Mouse (Mus musculus) kidney, adult 11 months (tissue): ENCODE data around the gene Tbcel.
A peak's percentile ranks its signal among the peaks of the same experiment; 100 is the strongest.

ENCODE experiments used
- DNase-seq: peaks from one replicate; pipeline ENCODE4 v3.0.0; 2022

Gene Tbcel

GRCm38 (mm10) chr9:42439446-42439845 is 68.2 kb downstream of the Tbcel start:
- DNase-seq: no peak

- no peak for DNase-seq
Observed at GRCm38 (mm10) chr9:42432155-42432554, 75.5 kb downstream of the Tbcel start.

GRCm38 (mm10) chr9:42431606-42432005 is 76.0 kb downstream of the Tbcel start:
- no peak for DNase-seq

- peak; percentile 13 for DNase-seq
Observed at GRCm38 (mm10) chr9:42428060-42428924, 79.3 kb downstream of the Tbcel start.

- DNase-seq: no peak
Observed at GRCm38 (mm10) chr9:42426661-42427358, 80.8 kb downstream of the Tbcel start.

- DNase-seq: no peak
Observed at GRCm38 (mm10) chr9:42423649-42424048, 84.0 kb downstream of the Tbcel start.

GRCm38 (mm10) chr9:42419687-42420086 is 87.9 kb downstream of the Tbcel start:
- DNase-seq: no peak

- DNase-seq: no peak
Observed at GRCm38 (mm10) chr9:42418786-42419185, 88.8 kb downstream of the Tbcel start.

- no peak for DNase-seq
Observed at GRCm38 (mm10) chr9:42417352-42417952, 90.2 kb downstream of the Tbcel start.

GRCm38 (mm10) chr9:42415184-42415583 is 92.4 kb downstream of the Tbcel start:
- no peak for DNase-seq

GRCm38 (mm10) chr9:42413345-42413744 is 94.3 kb downstream of the Tbcel start:
- DNase-seq: no peak

- DNase-seq: no peak
Observed at GRCm38 (mm10) chr9:42411296-42411695, 96.3 kb downstream of the Tbcel start.

- no peak for DNase-seq
Observed at GRCm38 (mm10) chr9:42405736-42406135, 101.9 kb downstream of the Tbcel start.

GRCm38 (mm10) chr9:42401486-42401885 is 106.1 kb downstream of the Tbcel start:
- DNase-seq: no peak

- no peak for DNase-seq
Observed at GRCm38 (mm10) chr9:42399829-42400228, 107.8 kb downstream of the Tbcel start, which contains the start of gene Tecta. Gene Tecta (minus strand): TSS chr9:42399929.

GRCm38 (mm10) chr9:42396141-42396540 is 111.5 kb downstream of the Tbcel start:
- no peak for DNase-seq

GRCm38 (mm10) chr9:42394903-42395302 is 112.7 kb downstream of the Tbcel start:
- no peak for DNase-seq

GRCm38 (mm10) chr9:42394321-42394720 is 113.3 kb downstream of the Tbcel start:
- DNase-seq: no peak

- DNase-seq: no peak
Observed at GRCm38 (mm10) chr9:42392927-42393326, 114.7 kb downstream of the Tbcel start.

GRCm38 (mm10) chr9:42388490-42388889 is 119.1 kb downstream of the Tbcel start:
- DNase-seq: no peak

- DNase-seq: no peak
Observed at GRCm38 (mm10) chr9:42387038-42387437, 120.6 kb downstream of the Tbcel start.

- DNase-seq: no peak
Observed at GRCm38 (mm10) chr9:42385656-42386055, 122.0 kb downstream of the Tbcel start.

GRCm38 (mm10) chr9:42382628-42383347 is 124.8 kb downstream of the Tbcel start:
- no peak for DNase-seq
